Mouse (Mus musculus) heart, adult 2 months (tissue): ENCODE results near the gene 1110012L19Rik. TPM values are rescaled to one million over a fixed set of nuclear protein-coding genes. Genes with fewer than 3 reads are reported as not detected.
"Not testable (repeated sequence)": the region's sequence is repeated elsewhere in the genome, so short reads cannot be mapped to it uniquely, and the experiment has no call there.

Source experiments
- DNase-seq, 2 experiments: peaks; one replicate each; pipeline ENCODE4 v3.0.0; 2021
- H3K27ac ChIP-seq: fragments of 200-600 bp; 2 replicates; pipeline ENCODE4 v1.8.1; 2022
- H3K27me3 ChIP-seq: fragments of 200-500 bp; 2 replicates; pipeline ENCODE4 v1.6.1; 2012; ENCODE audit warnings: mild to moderate bottlenecking, low read length, inconsistent platforms, mixed read lengths; ENCODE audit not compliant: control insufficient read depth, insufficient read depth
- H3K36me3 ChIP-seq: fragments of 200-500 bp; 2 replicates; pipeline ENCODE4 v1.6.1; 2012; ENCODE audit warnings: low read length, inconsistent platforms; ENCODE audit not compliant: control insufficient read depth, insufficient read depth
- H3K4me1 ChIP-seq: fragments of 200-500 bp; 2 replicates; pipeline ENCODE4 v1.6.1; 2011; ENCODE audit warnings: low read length; ENCODE audit not compliant: control insufficient read depth, insufficient read depth
- H3K4me3 ChIP-seq: fragments of 200-600 bp; 2 replicates; pipeline ENCODE4 v1.8.1; 2022
- H3K79me2 ChIP-seq: fragments of 200-500 bp; replicated peaks from 2 replicates; pipeline ENCODE4 v1.6.1; 2012; ENCODE audit warnings: mild to moderate bottlenecking, inconsistent platforms, low read length, moderate library complexity, mixed read lengths; ENCODE audit not compliant: control insufficient read depth, insufficient read depth
- H3K9ac ChIP-seq: fragments of 200-500 bp; 2 replicates; pipeline ENCODE4 v1.6.1; 2012; ENCODE audit warnings: low read depth, mild to moderate bottlenecking, control low read depth, inconsistent platforms, low read length, mixed read lengths
- CTCF ChIP-seq: fragments of 200-600 bp; IDR thresholded peaks from 2 replicates; pipeline ENCODE4 v1.8.1; 2022; ENCODE audit warnings: antibody characterized with exemption, mild to moderate bottlenecking, moderate library complexity
- EP300 ChIP-seq: fragments of 200-500 bp; IDR thresholded peaks from 2 replicates; pipeline ENCODE4 v1.6.1; 2011; ENCODE audit warnings: low read depth, low read length, control low read depth; ENCODE audit not compliant: insufficient read depth
- POLR2A ChIP-seq: fragments of 200-500 bp; IDR thresholded peaks from 2 replicates; pipeline ENCODE4 v1.6.1; 2011; ENCODE audit warnings: mild to moderate bottlenecking, low read depth, low read length, control low read depth; ENCODE audit not compliant: insufficient read depth
- WGBS: fragments of 180-500 bp; shearing (Covaris S2); methylation state at CpG from one replicate; pipeline ENCODE4 v1.1.7; 2018; 5-methylcytosine and 5-hydroxymethylcytosine counted together
- intact Hi-C: fragments of 180-260 bp; cut with DNase I; formaldehyde crosslinking; loops from one replicate; pipeline ENCODE4 v1.15.1; 2025
- long read RNA-seq: library from polyadenylated mRNA; stranded (forward); transcript quantifications from one replicate; pipeline ENCODE4 v2.0.0, GENCODE M21; 2021
- polyA plus RNA-seq: library from polyadenylated mRNA; depleted of rRNA; stranded (reverse); fragments of >200 nt; gene quantifications from 2 replicates; pipeline ENCODE4 v1.2.3, GENCODE M21; 2012; rRNA removed
- total RNA-seq, 2 experiments: library from RNA; stranded (reverse); gene quantifications; 2 replicates each; pipeline ENCODE4 v1.2.3; 2021

1110012L19Rik gene
- total RNA-seq (10 to 100 TPM; 13.3 to 16.1 TPM), polyA plus RNA-seq (8.5 and 11.5 TPM in 2 replicates)
- long read RNA-seq, transcript 1110012L19Rik-201 (3 exons, 1,094 nt) = major isoform, 21 of 21 reads
- long read RNA-seq, partial matches to known transcripts = 0 of 21 reads
- long read RNA-seq, other reads (novel, unspliced or antisense) = 0 of 21 reads

DNA sequence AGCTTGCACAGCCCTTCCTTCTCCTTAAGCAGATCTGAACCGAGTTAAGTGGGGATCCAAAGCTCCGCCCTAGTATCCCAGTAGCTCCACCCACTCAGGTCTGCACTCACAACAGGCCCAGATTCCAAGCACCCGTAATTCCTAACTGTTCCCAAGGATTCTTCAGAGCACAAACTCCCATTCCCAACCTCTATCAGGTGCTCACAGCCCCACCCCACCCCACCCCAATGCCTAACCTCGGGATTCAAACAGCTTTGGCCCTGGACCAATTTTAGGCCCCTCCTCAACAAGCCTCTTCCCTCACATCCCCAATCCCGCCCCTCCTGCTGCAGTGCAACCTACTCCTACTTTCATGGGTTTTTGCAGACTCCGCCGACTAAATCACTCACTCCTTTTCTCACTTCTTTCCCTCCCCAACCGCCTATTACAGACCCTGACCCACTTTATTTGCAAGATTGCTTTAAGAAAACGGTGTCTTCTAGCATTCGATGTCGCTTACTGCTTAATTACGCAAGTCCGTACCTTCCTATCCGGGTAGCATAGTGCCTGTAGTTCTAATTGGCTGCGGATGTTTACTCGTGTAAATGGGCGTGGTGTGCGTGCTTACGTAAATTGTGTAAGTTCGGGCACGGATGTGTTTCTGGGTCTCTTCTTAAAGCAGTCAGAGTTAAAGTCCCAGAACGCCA lies at the start of gene 1110012L19Rik:
TSS of gene 1110012L19Rik (plus strand) at position 602 of the 686 bp plus-strand sequence.
- TF ChIP-seq POLR2A = peak; percentile 75; the same call in 1 of the 2 replicates
- TF ChIP-seq EP300 = no peak
- intact Hi-C loops = no loop called here
- no peaks in the 10 kb centered on the region for H3K36me3 ChIP-seq
- no peaks in the 10 kb centered on the region for H3K27me3 ChIP-seq
- H3K79me2 ChIP-seq = no peaks in the 10 kb centered on the region
- 13% methylated on average over 22 of the region's 22 CpGs for WGBS
- peak; percentile 72 to 87 for DNase-seq
- H3K9ac ChIP-seq = peak within 1 kb of the TSS; percentile 64
- peak within 1 kb of the TSS; percentile 91 for H3K27ac ChIP-seq
- peaks cover 2% of the 10 kb centered on the region for H3K4me1 ChIP-seq
- peak within 1 kb of the TSS; percentile 63 for H3K4me3 ChIP-seq

DNA sequence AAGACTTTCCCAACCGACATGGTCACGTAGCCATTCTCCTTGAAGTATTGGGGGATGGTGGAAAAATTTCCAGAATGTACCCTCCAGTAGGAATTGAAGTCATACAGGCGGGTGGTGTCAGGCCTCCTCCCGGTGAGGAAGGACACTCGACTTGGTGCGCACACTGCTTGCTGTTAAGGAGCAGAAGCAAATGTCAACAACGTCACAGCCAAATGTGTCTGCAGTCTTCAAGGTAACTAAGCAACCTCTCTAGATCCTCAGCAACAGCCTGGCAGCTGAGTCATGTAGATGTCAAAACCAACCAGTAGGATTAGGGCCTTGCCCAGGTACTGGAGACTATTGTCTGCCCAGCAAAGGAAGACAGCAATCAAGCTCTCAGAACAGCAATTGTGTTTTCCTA lies 22.7 kb upstream of the 1110012L19Rik start:
- intact Hi-C loops = loop anchor here (10.0 kb wide), 2 partner anchors 112 to 1452 kb away; partner anchors contain the start of genes Tmem185a and Vma21
- Histone ChIP-seq H3K79me2 (no peaks in the 10 kb centered on the region), H3K27ac (no peak overlapping the region), H3K4me1 (peaks cover 4% of the 10 kb centered on the region; the same call in 1 of the 2 replicates), H3K36me3 (no peaks in the 10 kb centered on the region), H3K4me3 (no peak overlapping the region), H3K27me3 (no peaks in the 10 kb centered on the region), H3K9ac (no peak overlapping the region)
- no peak for DNase-seq
- TF ChIP-seq EP300 (no peak), CTCF (no peak), POLR2A (no peak)
- WGBS = 77% methylated on average over 7 of the region's 7 CpGs

DNA sequence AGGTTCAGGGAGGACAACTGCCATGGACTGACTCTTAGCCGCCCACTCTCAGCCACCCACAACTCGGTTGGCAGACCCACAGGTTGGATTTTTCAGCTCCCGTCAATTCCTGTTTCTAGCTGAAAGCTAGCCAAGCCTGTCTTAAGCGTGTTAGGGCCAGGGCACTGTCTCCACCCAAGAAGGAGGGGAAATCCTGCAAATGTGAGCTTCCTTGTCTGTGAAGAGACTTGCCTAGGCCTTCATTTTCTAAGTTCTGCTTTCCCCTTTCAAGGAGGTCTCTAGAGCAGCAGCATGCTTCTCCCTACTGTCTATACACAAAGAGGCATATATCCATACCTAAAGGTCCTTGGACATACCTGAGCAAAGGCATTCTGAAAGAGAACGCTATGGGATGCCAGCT lies 22.2 kb upstream of the 1110012L19Rik start:
- intact Hi-C loops = loop anchor here (10.0 kb wide), 2 partner anchors 111 to 1451 kb away; partner anchors contain the start of genes Tmem185a and Vma21
- WGBS = 55% methylated on average over 5 of the region's 5 CpGs
- no peaks in the 10 kb centered on the region for H3K27me3 ChIP-seq
- H3K36me3 ChIP-seq = no peaks in the 10 kb centered on the region
- DNase-seq = peak in 1 of 2 experiments; percentile 4
- H3K4me1 ChIP-seq = peaks cover 4% of the 10 kb centered on the region; the same call in 1 of the 2 replicates
- TF ChIP-seq POLR2A (no peak), CTCF (no peak), EP300 (no peak)
- no peak overlapping the region for H3K27ac ChIP-seq
- no peaks in the 10 kb centered on the region for H3K79me2 ChIP-seq
- no peak overlapping the region for H3K4me3 ChIP-seq
- no peak overlapping the region for H3K9ac ChIP-seq

DNA sequence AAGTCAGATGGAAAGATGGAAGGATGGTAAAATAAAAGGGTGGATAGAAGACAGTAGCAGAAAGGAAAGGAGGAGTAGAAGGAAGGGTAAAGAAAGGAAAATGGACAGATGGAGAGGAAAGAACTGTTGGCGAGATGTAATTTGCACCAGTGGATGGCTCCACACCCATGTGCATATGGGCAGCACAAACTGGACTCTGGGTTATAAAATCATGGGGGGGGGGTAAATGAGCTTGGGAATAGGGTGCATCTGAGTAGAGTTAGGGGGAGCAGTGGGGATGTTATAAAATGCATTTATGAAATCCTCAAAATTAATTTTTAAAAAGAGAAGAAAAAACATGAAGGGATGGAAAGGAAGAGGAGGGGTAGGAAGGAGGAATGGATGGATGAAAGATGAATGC lies 21.5 kb upstream of the 1110012L19Rik start:
- DNase-seq = no peak
- Histone ChIP-seq H3K79me2 (no peaks in the 10 kb centered on the region), H3K9ac (peak overlapping the region; percentile 99), H3K27ac (no peak overlapping the region; the same call in 1 of the 2 replicates), H3K4me3 (peak overlapping the region; percentile 59), H3K27me3 (no peaks in the 10 kb centered on the region), H3K4me1 (peaks cover 4% of the 10 kb centered on the region; the same call in 1 of the 2 replicates), H3K36me3 (no peaks in the 10 kb centered on the region)
- WGBS = 73% methylated on average over 1 of the region's 1 CpGs
- intact Hi-C loops = loop anchor here (10.0 kb wide), 2 partner anchors 111 to 1451 kb away; partner anchors contain the start of genes Tmem185a and Vma21
- TF ChIP-seq EP300 = no peak
- TF ChIP-seq POLR2A = no peak
- no peak for TF ChIP-seq CTCF

DNA sequence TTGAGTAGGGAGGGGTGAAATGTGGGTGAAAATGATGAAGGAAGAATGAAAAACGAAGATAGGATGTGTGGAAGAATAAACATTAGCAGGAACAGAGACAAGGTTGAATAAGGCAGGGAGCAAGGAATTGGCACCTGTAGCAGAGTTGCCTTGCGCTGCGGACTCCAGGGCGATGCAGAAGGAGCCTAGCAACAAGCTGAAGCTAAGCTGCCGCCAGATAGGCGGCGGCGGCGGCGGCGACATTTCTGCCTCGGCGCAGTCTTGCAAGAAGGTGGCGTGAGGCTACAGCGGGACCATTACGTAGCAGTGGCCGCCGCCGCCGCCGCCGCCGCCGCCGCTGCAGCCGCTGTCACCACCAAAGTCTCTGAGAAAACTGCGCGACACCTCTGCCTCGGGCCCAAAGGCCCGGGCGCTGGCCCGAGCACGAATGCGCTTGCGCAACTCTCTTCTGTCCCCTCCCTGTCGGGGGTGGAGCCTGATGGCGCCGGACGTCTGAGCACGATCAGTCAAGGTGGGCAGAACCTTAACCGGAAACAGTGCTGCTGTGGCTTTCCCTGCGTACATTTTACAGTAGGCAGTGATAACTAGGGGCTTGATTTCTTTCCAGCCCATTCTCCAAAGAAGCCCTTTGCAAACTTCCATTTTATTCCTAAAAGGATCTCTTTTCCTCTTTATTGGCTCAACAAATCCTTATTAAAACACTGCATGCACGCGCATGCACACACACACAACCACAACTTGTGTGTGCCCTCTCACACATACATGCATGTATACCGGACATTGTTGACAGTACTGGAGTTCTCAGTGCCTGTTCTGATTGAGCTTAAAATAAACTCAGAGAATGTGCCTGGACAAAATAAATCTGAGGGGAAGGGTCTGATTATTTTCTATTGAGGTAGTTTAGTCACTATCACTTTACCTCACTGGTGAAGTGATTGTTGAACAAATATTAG lies 20.7 kb upstream of the 1110012L19Rik start, which contains the start of gene Ids:
TSS of gene Ids (minus strand) at position 424 of the 953 bp plus-strand sequence.
- H3K27ac ChIP-seq = peak within 1 kb of the TSS; percentile 75
- peak; percentile 87 to 91 for DNase-seq
- no peaks in the 10 kb centered on the region for H3K27me3 ChIP-seq
- H3K4me3 ChIP-seq = peak within 1 kb of the TSS; percentile 59
- H3K79me2 ChIP-seq = no peaks in the 10 kb centered on the region
- H3K4me1 ChIP-seq = peaks cover 4% of the 10 kb centered on the region; the same call in 1 of the 2 replicates
- no peaks in the 10 kb centered on the region for H3K36me3 ChIP-seq
- 16% methylated on average over 45 of the region's 45 CpGs for WGBS
- intact Hi-C loops = loop anchor here (10.0 kb wide), 2 partner anchors 110 to 1450 kb away; partner anchors contain the start of genes Tmem185a and Vma21
- TF ChIP-seq POLR2A = peak; percentile 69
- TF ChIP-seq CTCF = no peak
- H3K9ac ChIP-seq = peak within 1 kb of the TSS; percentile 99

DNA sequence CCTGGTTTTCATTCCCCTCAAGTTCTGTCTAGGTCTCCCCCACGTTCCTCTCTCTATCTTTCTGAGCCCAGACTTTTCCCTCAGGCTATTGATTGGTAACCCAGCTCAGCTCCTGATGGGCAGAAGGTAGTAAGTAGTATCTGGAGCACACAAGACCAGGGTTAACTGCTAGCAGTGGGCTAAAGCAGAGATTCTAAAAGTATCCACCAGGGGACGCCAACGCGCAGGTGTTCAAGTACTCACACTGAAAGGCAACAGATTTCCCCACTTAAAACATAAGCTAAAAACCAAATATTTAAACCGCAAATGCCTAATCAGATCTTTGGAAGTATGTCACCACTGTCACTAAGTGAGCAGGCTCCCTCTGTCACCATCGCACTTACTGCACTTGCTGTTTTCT lies 15.9 kb upstream of the 1110012L19Rik start:
- DNase-seq, H3K27ac ChIP-seq, H3K9ac ChIP-seq, H3K4me1 ChIP-seq, H3K79me2 ChIP-seq, H3K27me3 ChIP-seq, H3K36me3 ChIP-seq, H3K4me3 ChIP-seq: not testable (repeated sequence)
- intact Hi-C loops = loop anchor here (10.0 kb wide), 2 partner anchors 105 to 1445 kb away; partner anchors contain the start of genes Tmem185a and Vma21
- whole genome bisulfite sequencing = 47% methylated on average over 1 of the region's 6 CpGs
